Mouse (Mus musculus): ENCODE data around the gene Sft2d1.

Sft2d1 gene

DNA sequence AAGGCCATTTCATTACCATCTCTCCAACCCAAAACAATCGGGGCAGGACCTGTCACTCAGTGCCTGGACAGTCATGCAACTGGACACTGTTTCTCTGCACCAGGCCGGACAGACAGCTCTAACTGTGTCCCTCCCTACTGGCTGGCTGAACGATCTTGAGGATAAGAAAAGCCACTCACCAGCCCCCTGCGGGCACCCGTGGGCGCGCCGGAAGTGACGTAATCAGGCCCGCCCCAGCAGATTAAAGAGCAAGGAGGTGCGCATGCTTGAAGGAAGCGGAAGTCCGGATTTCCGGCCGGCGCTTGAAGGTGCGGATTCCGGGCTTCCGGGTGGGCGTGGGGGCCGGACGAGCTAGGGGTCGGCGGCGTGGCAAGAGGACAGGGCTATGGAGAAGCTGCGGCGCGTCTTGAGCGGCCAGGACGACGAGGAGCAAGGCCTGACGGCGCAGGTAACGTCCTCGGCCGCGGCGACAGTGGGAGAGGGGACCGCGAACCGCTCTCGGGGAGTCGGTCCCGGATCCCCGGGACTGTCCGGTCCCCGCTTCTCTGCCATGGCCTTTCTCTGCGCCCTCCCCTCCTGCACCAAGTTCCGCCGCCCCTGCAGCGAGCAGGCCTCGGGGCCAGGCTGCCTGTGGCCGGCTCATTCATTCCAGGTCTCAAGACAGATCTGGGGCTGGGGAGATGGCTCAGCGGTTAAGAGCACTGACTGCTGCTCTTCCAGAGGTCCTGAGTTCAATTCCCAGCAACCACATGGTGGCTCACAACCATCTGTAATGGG lies at the start of gene Sft2d1:
Sft2d1 (plus strand) TSS at position 265 of the 777 bp plus-strand sequence.
- peak; percentile 96 to 97 for DNase-seq (ENCODE audit: low spot score in 2 of 2)

- DNase-seq (ENCODE audit: low spot score in 2 of 2) = peak; percentile 18 to 36
Observed at GRCm38 (mm10) chr17:8264638-8265037, 46.3 kb upstream of the Sft2d1 start.

DNA sequence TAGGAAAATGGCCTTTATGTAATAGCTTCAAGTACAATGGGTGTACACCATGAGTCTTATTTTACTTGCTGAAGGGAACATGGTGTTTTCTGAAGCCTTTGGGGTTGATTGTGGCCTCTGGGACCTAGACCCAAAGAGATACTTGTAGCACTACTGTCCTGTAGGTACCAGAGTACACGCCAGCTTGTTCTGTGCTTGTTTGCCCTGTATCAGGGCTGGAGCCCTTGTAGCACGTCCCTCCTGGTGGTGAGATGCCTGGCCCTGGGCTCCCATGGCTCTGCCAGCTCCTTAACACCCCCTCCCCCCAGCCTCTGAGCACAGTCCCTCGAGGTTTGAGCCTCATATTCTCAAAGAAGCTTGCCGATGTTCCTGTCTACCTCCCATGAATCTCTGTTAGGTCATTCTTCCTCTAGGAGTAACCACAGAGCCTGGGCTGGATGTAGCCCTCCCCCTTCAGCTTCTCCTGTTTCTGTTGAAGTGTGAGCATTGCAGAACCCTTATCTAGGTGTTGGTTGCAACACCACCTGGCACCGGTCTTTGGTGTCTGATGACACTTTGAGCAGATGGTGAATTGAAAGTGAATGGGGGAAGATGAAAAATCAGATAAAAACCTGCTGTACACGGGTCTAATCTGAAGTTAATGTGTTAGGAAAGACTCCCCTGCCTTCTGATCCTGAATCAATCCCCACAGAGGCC lies 38.7 kb upstream of the Sft2d1 start:
- no peak for DNase-seq (ENCODE audit: low spot score in 2 of 2)

GRCm38 (mm10) chr17:8272951-8273350 lies 38.0 kb upstream of the Sft2d1 start:
- no peak for DNase-seq (ENCODE audit: low spot score in 2 of 2)

DNA sequence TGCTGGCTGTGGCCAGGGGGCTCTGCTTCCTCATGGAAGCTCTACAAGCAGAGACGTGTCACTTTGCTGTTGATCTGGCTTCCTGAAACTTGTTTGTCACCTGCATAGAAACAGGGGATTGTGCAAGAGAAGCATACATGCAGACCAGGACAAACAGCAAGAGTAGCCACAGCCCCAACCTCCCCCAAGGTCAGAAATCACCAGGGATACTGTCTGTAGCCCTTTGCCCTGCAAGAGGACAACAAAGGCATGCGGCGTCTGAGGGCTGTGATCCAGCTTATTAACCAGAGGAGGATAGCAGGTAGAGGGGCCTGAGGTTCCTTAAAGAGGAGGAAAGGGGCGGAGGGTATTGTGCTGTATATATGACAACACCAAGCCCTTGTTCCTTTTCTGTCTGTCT lies 34.8 kb upstream of the Sft2d1 start:
- DNase-seq (ENCODE audit: low spot score in 2 of 2) = no peak

GRCm38 (mm10) chr17:8276680-8277079 lies 34.2 kb upstream of the Sft2d1 start:
- DNase-seq (ENCODE audit: low spot score in 2 of 2) = no peak

DNA sequence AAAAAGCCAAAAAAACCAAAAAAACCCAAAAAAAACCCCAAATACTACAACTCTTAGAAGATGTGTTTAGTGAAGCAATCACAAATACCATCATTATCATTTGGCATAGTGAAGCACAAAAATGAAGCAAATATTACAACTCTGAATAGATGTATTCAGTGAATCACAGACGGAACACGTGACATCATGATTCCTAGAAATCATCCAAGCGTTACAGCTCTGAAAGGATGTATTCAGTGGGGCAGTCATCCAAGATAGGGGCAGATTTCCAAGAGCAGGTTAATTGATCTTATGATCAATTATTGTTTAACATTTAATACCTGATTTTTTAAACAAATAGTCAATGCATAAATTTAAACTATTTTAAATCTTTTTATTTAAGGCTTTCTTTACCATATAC lies 33.6 kb upstream of the Sft2d1 start:
- DNase-seq (ENCODE audit: low spot score in 2 of 2) = no peak

DNA sequence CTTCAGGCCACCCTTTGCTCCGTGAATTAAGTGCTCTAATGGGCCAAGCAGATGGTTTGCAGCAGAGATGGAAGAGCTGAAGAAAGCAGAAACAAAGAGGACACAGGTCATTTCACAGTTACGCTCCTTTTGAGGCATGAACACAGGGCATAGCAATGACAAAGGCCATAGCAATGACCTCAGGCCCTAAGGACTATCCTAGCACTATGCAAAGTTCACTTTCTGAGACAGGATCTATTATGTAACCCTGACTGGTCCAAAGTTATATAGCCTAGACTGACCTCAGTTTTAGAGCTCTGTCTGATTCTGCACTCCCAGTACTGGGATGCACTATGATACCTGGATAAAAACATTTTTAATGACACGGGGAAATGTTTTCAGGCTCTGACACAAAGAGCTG lies 32.5 kb upstream of the Sft2d1 start:
- DNase-seq (ENCODE audit: low spot score in 2 of 2) = no peak

GRCm38 (mm10) chr17:8282821-8283525 lies 27.9 kb upstream of the Sft2d1 start, which contains the start of gene Mpc1:
Gene Mpc1 (plus strand): TSS chr17:8282904.
- DNase-seq (ENCODE audit: low spot score in 2 of 2) = peak; percentile 55 to 64

DNA sequence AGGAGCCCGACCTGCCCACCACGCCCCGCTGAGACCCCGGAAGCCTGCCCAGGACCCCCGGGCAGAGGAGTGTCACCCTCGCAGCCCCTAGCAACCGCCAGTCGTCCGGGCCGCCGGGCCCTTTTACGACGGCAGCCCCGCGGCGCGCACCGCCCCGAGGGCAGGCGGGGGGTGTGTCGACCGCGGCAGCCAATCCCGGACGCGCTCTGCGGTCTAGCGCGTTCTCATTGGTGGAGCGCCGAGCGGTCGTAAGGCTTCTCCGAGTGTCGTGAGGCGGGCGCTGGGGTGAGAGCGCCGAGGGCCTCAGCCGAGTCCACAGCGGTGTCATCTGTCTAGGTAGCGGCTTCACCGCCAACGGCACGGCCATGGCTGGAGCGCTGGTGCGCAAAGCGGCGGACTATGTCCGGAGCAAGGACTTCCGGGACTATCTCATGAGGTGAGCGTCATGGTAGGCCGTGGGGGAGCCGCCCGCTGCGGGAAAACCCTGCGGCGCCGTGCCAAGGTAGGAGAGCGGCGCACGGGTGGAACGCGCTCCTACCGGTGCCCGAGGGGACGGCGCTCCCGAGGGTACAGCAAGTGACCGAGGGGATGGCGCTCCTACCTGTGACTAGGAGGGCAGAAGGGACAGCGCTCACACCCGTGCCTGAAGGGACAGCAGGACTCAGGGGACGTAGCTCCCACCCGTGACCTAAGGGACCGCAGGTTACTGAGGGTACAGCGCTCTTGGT lies 27.2 kb upstream of the Sft2d1 start:
- DNase-seq (ENCODE audit: low spot score in 2 of 2) = peak; percentile 94

GRCm38 (mm10) chr17:8284254-8284661 lies 26.6 kb upstream of the Sft2d1 start:
- peak in 1 of 2 experiments; percentile 19 for DNase-seq (ENCODE audit: low spot score in 2 of 2)

GRCm38 (mm10) chr17:8285056-8285455 lies 25.8 kb upstream of the Sft2d1 start:
- no peak for DNase-seq (ENCODE audit: low spot score in 2 of 2)

- no peak for DNase-seq (ENCODE audit: low spot score in 2 of 2)
Observed at GRCm38 (mm10) chr17:8286987-8287386, 23.9 kb upstream of the Sft2d1 start.

- no peak for DNase-seq (ENCODE audit: low spot score in 2 of 2)
Observed at GRCm38 (mm10) chr17:8289993-8290679, 20.8 kb upstream of the Sft2d1 start.

DNA sequence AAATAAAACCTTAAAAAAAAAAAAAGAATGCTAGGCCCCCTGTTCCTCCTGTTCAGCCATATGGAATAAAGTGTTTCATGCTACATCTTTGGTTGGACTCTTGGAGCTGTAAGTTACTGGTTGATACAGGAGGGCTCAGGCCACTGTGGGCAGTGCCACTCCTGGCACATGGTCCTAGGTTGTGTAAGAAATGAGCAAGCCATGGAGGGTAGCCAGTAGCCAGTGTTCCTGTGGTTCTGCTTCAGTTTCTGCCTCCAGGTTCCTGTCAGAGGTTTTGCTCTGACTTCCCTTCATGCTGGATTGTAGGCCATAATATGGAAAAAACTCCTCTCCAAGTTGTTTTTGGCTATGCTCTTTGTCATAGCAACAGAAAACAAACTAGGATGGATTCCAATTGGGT lies 20.2 kb upstream of the Sft2d1 start:
- no peak for DNase-seq (ENCODE audit: low spot score in 2 of 2)

DNA sequence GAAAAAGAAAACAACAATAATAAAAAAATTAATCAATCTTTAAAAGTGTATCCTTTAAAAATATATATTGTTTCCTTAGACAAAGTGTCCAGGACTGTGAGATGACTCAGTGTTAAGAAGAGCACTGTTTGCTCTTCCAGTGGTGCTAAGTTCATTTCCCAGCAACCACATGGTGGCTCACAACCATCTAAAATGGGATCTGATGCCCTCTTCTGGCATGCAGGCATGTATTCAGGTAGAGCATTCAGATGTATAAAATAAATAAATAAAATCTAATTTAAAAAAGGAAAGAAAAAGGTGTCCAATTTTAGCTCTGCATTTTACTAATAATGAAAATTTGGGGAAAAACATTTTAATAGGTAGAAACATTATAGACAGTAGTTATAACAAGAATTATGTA lies 15.1 kb upstream of the Sft2d1 start:
- no peak for DNase-seq (ENCODE audit: low spot score in 2 of 2)

DNA sequence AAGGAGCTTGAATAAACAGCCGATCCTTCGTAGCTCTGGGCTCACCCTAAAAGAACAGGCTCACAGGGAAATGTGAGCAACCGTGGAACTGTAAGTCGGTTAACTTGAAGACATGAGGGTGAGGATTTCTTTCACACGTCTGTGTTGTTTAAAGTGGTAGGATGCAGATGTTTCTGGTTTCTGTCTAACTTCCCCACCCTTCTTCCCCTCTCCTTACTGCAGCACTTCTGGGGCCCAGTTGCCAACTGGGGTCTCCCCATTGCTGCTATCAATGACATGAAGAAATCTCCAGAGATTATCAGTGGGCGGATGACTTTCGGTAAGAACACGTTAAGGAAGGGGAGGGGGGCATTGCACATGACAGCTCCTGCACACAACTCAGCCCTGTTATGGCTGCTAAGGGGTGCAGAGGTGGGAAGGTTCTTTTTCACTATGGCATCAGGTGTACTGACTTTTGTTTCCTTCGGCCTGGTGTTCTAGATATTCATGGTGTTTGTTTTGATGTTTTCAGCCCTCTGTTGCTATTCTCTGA lies 14.5 kb upstream of the Sft2d1 start:
- DNase-seq (ENCODE audit: low spot score in 2 of 2) = no peak

GRCm38 (mm10) chr17:8297746-8298145 lies 13.2 kb upstream of the Sft2d1 start:
- no peak for DNase-seq (ENCODE audit: low spot score in 2 of 2)

- DNase-seq (ENCODE audit: low spot score in 2 of 2) = no peak
Observed at GRCm38 (mm10) chr17:8298281-8298680, 12.6 kb upstream of the Sft2d1 start.

DNA sequence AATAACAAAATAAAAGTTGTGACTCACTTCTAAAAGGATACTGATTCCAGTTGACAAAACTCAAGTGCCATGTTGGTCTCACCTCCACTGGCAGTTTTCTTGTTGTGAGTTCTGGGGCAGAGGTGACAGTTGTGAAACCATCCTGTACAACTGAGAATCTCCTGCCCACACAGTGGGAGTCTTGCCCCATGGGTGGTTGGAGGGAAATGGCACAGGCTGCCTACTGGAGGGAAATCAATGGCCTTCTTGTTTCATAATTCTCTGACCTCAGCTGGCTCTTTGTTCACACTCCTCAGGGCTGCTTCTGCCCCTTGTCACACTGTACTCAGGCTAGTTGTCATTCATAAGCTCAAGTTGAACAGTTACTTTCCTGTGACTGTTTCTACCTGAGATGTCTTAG lies 11.4 kb upstream of the Sft2d1 start:
- DNase-seq (ENCODE audit: low spot score in 2 of 2) = no peak

GRCm38 (mm10) chr17:8301515-8301914 lies 9.4 kb upstream of the Sft2d1 start:
- no peak for DNase-seq (ENCODE audit: low spot score in 2 of 2)

All from natural killer cell, adult 2 months (primary cell).